Mouse (Mus musculus) ovary, adult 18-20 months (tissue): Measurements from ENCODE around the gene Serping1.

Source experiments
- DNase-seq: peaks from one replicate; pipeline ENCODE4 v3.0.0; 2022; ENCODE audit warnings: low spot score, mixed read lengths

Serping1 gene

GRCm38 (mm10) chr2:84779210-84779609 is 4.0 kb upstream of the Serping1 start:
- DNase-seq, result no peak

- no peak for DNase-seq
Measured at GRCm38 (mm10) chr2:84777706-84778105, 2.5 kb upstream of the Serping1 start.

GRCm38 (mm10) chr2:84775665-84776064 is 421 bp upstream of the Serping1 start:
- no peak for DNase-seq

GRCm38 (mm10) chr2:84774751-84775150 is 493 bp downstream of the Serping1 start:
- peak; percentile 64 for DNase-seq

- DNase-seq, result no peak
Measured at GRCm38 (mm10) chr2:84773195-84773594, 2.0 kb downstream of the Serping1 start.

- no peak for DNase-seq
Measured at GRCm38 (mm10) chr2:84772454-84772853, 2.8 kb downstream of the Serping1 start.

- DNase-seq, result no peak
Measured at GRCm38 (mm10) chr2:84770501-84770900, 4.7 kb downstream of the Serping1 start.

- no peak for DNase-seq
Measured at GRCm38 (mm10) chr2:84762818-84763217, 12.4 kb downstream of the Serping1 start.

- DNase-seq, result no peak
Measured at GRCm38 (mm10) chr2:84762295-84762694, 12.9 kb downstream of the Serping1 start.

- DNase-seq, result no peak
Measured at GRCm38 (mm10) chr2:84761840-84762239, 13.4 kb downstream of the Serping1 start.

GRCm38 (mm10) chr2:84761309-84761708 is 13.9 kb downstream of the Serping1 start:
- no peak for DNase-seq

GRCm38 (mm10) chr2:84760777-84761176 is 14.5 kb downstream of the Serping1 start:
- DNase-seq, result no peak

- no peak for DNase-seq
Measured at GRCm38 (mm10) chr2:84758542-84759127, 16.6 kb downstream of the Serping1 start.

GRCm38 (mm10) chr2:84757026-84757682 is 18.1 kb downstream of the Serping1 start:
- DNase-seq, result no peak

- DNase-seq, result no peak
Measured at GRCm38 (mm10) chr2:84756245-84756644, 19.0 kb downstream of the Serping1 start.

- DNase-seq, result no peak
Measured at GRCm38 (mm10) chr2:84750115-84750514, 25.1 kb downstream of the Serping1 start.

- no peak for DNase-seq
Measured at GRCm38 (mm10) chr2:84744126-84744525, 31.1 kb downstream of the Serping1 start.

GRCm38 (mm10) chr2:84743561-84743960 is 31.7 kb downstream of the Serping1 start, which contains the start of gene Gm19426:
Gene Gm19426, minus strand, starts transcription at chr2:84743655.
- peak; percentile 73 for DNase-seq

GRCm38 (mm10) chr2:84742451-84743283 is 32.6 kb downstream of the Serping1 start:
- DNase-seq, result no peak

GRCm38 (mm10) chr2:84741841-84742450 is 33.3 kb downstream of the Serping1 start:
- DNase-seq, result no peak

- no peak for DNase-seq
Measured at GRCm38 (mm10) chr2:84740608-84741333, 34.5 kb downstream of the Serping1 start.
